In genomic region chr5:99388131-99388530, GRCm38 (mm10) we compare ENCODE assay signal across 15 mouse cellular contexts.
DNase-seq lines count a peak whose midpoint lies in the region; ATAC-seq and TF ChIP-seq lines count a peak whose summit lies in the region.
"Had no signal": no experiment of that assay in that cellular context is flagged by ENCODE, and none has a peak within 500 bp of the region (broad histone marks: within the 10 kb centered on the region; RNA-seq: fewer than 3 reads in every experiment).

No protein-coding gene starts in this region.

- no peak overlapping the region for H3K4me3 ChIP-seq in heart, embryonic 13.5 days
- no peak overlapping the region for H3K4me3 ChIP-seq in liver, adult 2 months (ENCODE audit: insufficient read depth, low read depth, low read length)
- no peak overlapping the region for H3K4me3 ChIP-seq in liver, embryonic 13.5 days (replicated peaks)
- H3K4me3 ChIP-seq: limb, embryonic 10.5 days; midbrain, embryonic 12.5 days had no signal

- H3K4me1 ChIP-seq in heart, embryonic 13.5 days, result peaks cover 37% of the 10 kb centered on the region
- peaks cover 11% of the 10 kb centered on the region for H3K4me1 ChIP-seq in liver, adult 2 months (ENCODE audit: control insufficient read depth, insufficient read depth, low read length)
- H3K4me1 ChIP-seq in liver, embryonic 13.5 days (replicated peaks), result peaks cover 16% of the 10 kb centered on the region

- H3K9ac ChIP-seq in heart, embryonic 13.5 days, result no peak overlapping the region
- no peak overlapping the region for H3K9ac ChIP-seq in liver, adult 2 months (ENCODE audit: low read depth, low read length)
- no peak overlapping the region for H3K9ac ChIP-seq in liver, embryonic 13.5 days
- H3K9ac ChIP-seq: forebrain, postnatal 0 days; hindbrain, embryonic 14.5 days; midbrain, embryonic 12.5 days had no signal

- POLR2A ChIA-PET in Patski (lab: Charles Lee), result no interaction called here

- in situ Hi-C loops in Patski (cut with MboI; ENCODE audit: low pct_unique_long_range_greater_than_20kb), result no loop called here

- no peaks in the 10 kb centered on the region for H3K27me3 ChIP-seq in heart, embryonic 13.5 days (replicated peaks)
- H3K27me3 ChIP-seq in liver, adult 2 months (ENCODE audit: control insufficient read depth, insufficient read depth, low read length), result no peaks in the 10 kb centered on the region
- H3K27me3 ChIP-seq in Patski, result no peaks in the 10 kb centered on the region
- H3K27me3 ChIP-seq in liver, embryonic 13.5 days, result no peaks in the 10 kb centered on the region

- no peak for ATAC-seq in heart, embryonic 13.5 days (ENCODE audit: extremely low read depth, insufficient number of reproducible peaks, low FRiP score, low TSS enrichment)
- peak; percentile 65 for ATAC-seq in Patski
- no peak for ATAC-seq in liver, embryonic 13.5 days (ENCODE audit: low read depth)
- no peak for ATAC-seq in CD4-positive, CD25-positive, alpha-beta regulatory T cell, adult 4 months
- ATAC-seq: forebrain, postnatal 0 days had no signal

- intact Hi-C loops in left cerebral cortex, postnatal 36 days (cut with DNase I), result loop anchor here (2.0 to 10.0 kb wide), 2 partner anchors 135 to 327 kb away; no protein-coding TSS in a partner anchor

- no peak for DNase-seq in heart, adult 8-10 months (ENCODE audit: low spot score)
- DNase-seq in liver, adult 2 months (ENCODE audit: extremely low read depth, low read depth, low spot score), result peak; percentile 60
- DNase-seq in liver (no peak), Patski (ENCODE audit: low read depth, low spot score) (no peak)
- DNase-seq in liver, embryonic 13.5 days, result no peak
- no peak for DNase-seq in left cerebral cortex, postnatal 36 days (ENCODE audit: low spot score in 2 of 2)
- DNase-seq: cerebellum, adult 8-10 months; forebrain, postnatal 0 days; lung, postnatal 14 days; thymus, postnatal 25 days had no signal

- CTCF ChIA-PET in Patski (lab: Charles Lee), result no interaction called here

- peak overlapping the region; percentile 60 for H3K27ac ChIP-seq in heart, embryonic 13.5 days (replicated peaks)
- H3K27ac ChIP-seq in liver, adult 2 months (replicated peaks; ENCODE audit: insufficient read depth, low read depth, low read length), result peak overlapping the region; percentile 2; the same call in 1 of the 2 replicates
- H3K27ac ChIP-seq in liver, embryonic 13.5 days, result peak overlapping the region; percentile 50
- H3K27ac ChIP-seq: hindbrain, embryonic 14.5 days; limb, embryonic 10.5 days; midbrain, embryonic 12.5 days had no signal

- H3K4me2 ChIP-seq in heart, embryonic 13.5 days, result no peak overlapping the region
- no peak overlapping the region for H3K4me2 ChIP-seq in liver, embryonic 13.5 days
- H3K4me2 ChIP-seq: hindbrain, embryonic 14.5 days; midbrain, embryonic 12.5 days had no signal

- no peaks in the 10 kb centered on the region for H3K36me3 ChIP-seq in heart, embryonic 13.5 days
- H3K36me3 ChIP-seq in liver, adult 2 months (ENCODE audit: control insufficient read depth, insufficient read depth, low read length), result no peaks in the 10 kb centered on the region
- no peaks in the 10 kb centered on the region for H3K36me3 ChIP-seq in liver, embryonic 13.5 days
- H3K36me3 ChIP-seq: limb, embryonic 10.5 days; midbrain, embryonic 12.5 days had no signal

- WGBS in heart, embryonic 13.5 days, result 70% methylated on average over 5 of the region's 5 CpGs
- WGBS in liver, adult 2 months, result 44% methylated on average over 5 of the region's 5 CpGs
- 69% methylated on average over 5 of the region's 5 CpGs for WGBS in liver, embryonic 13.5 days (ENCODE audit: insufficient replicate concordance)

- no peaks in the 10 kb centered on the region for H3K79me2 ChIP-seq in liver, adult 2 months (ENCODE audit: control insufficient read depth, insufficient read depth, low read length)

- no peak for TF ChIP-seq CTCF in liver, adult 2 months (IDR thresholded peaks at IDR 0.05; ENCODE audit: low read depth, low read length)
- TF ChIP-seq CTCF in Patski (IDR thresholded peaks at IDR 0.05), result no peak

- H3K9me3 ChIP-seq in heart, embryonic 13.5 days, result no peaks in the 10 kb centered on the region
- H3K9me3 ChIP-seq in liver, embryonic 13.5 days (replicated peaks), result no peaks in the 10 kb centered on the region
- H3K9me3 ChIP-seq: limb, embryonic 10.5 days; midbrain, embryonic 12.5 days had no signal

- no peak for TF ChIP-seq POLR2A in liver, adult 2 months (IDR thresholded peaks at IDR 0.05; ENCODE audit: extremely low read depth, insufficient read depth, low read length)

Comparison
In these comparisons a context has a peak if more than half of its experiments do, and no peak if none do; other contexts are left out.
1. H3K27ac ChIP-seq: peak in every context shown above with its lines; median percentile 60 in heart, embryonic 13.5 days; 50 in liver, embryonic 13.5 days; 2 in liver, adult 2 months.